Mouse (Mus musculus) embryo, embryonic 11.5 days (tissue): Measurements from ENCODE around the gene Olfr995.

ENCODE experiments used
- DNase-seq: peaks from one replicate; pipeline ENCODE4 v3.0.0-alpha.2; 2012; ENCODE audit warnings: low read depth, low spot score

Gene Olfr995

GRCm38 (mm10) chr2:85443539-85443938 is at the start of gene Olfr995:
TSS of gene Olfr995 (minus strand) at chr2:85443639.
- no peak for DNase-seq

DNA sequence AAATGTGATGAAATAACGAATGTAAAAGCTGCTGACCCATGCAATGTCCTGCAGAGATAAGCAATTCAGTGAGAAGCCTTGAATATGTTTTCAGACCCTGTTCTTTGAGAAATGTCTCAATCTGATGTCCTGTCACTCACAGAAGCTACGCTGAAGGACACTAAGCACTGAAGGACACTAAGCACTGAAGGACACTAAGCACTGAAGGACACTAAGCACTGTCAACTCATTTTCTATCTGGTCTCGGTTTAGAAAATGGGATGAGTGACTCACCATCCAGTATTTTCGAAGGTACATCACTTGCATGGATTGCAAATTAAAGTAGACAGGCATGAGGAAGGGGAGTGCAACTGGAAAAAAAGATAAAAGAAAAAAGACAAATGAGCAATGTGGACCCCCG is 47.0 kb upstream of the Olfr995 start:
- no peak for DNase-seq

DNA sequence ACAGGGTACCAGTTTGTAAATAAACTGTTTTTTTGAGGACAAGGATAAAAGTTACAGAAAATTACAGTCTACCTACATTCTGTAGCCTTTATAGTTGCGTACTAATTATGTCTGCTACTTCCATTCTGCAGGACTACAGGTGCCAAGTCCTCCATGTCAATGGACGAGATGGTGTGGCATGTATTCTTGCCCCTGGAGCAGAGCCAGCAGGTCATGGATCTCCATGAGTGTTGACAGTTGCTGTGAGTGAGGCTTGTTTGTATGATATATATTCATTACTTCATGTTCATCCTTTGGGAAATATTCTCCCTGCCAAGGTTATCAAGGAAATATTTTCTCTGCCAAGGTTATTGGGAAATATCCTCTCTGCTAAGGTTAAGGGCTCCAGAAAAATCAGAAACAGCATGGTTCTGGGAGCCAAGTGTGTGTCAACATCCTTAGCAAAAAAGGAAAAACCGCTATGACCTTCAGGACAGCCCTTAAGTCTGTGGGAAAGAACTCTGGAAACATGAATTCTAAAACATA is 23.4 kb upstream of the Olfr995 start:
- DNase-seq: no peak

GRCm38 (mm10) chr2:85442546-85442945 is 893 bp downstream of the Olfr995 start:
- no peak for DNase-seq

GRCm38 (mm10) chr2:85436351-85436750 is 7.1 kb downstream of the Olfr995 start, which contains the start of gene Olfr994:
TSS of gene Olfr994 (minus strand) at chr2:85436451.
- DNase-seq: no peak

- DNase-seq: no peak
These were observed 17.5 kb downstream of the Olfr995 start for GRCm38 (mm10) chr2:85425893-85426292.

DNA sequence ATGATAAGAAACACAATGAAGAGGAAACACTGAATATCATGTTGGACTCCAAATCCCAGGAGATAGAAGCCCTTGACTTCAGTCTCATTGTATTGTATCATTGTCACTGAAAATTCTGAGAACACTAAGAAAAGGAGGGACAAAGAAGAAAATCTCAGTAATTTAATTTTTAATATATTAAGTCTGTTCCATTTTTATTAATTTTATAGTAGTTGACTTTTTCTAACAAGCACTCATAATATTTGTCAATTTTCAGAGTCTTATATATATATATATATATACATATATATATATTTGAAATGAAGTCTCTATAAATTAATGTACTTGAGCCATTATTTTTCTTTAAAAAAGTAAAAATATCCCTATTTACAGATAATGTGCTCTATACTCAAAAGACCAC is 28.7 kb downstream of the Olfr995 start, which contains the start of gene Olfr993:
Gene Olfr993, minus strand, starts transcription at position 101 of the 400 bp plus-strand sequence.
- no peak for DNase-seq

GRCm38 (mm10) chr2:85409369-85409768 is 34.1 kb downstream of the Olfr995 start, which contains the start of gene Olfr992:
TSS of gene Olfr992 (minus strand) at chr2:85409469.
- no peak for DNase-seq
